Mouse (Mus musculus): ENCODE results near the gene Chst8. TPM values are rescaled to one million over a fixed set of nuclear protein-coding genes. Genes with fewer than 3 reads are reported as not detected.

Gene Chst8
- total and polyA plus RNA-seq, 2 experiments from 2014 or later: 0.20 to 6.4 TPM

DNA sequence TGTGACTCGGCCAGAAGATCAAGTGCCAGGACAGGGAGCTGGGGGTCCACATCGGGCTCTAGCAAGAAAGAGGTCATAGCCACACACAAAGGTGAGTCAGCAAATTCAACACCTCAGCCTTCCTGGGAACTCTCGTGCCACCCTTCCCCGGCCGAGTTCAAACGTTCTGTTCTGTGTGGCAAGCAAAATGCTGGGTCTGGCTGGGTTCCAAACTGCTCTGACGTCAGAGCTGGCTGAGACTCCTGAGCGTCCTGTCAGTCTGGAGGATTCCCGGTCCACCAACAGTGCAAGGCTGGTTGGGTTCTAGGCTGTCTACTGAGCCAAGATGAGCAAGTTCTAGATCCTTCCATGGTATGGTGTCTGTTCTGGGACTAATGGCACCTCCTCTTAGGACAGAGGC, 165.5 kb downstream of the Chst8 start:
- Histone ChIP-seq H3K27ac (ENCODE audit: low read depth) (no peak overlapping the region), H3K4me2 (ENCODE audit: low read depth, low read length) (no peak overlapping the region), H3K9me3 (replicated peaks; ENCODE audit: control insufficient read depth, low read length) (no peaks in the 10 kb centered on the region), H3K36me3 (replicated peaks; ENCODE audit: control insufficient read depth, insufficient read depth, low read length) (no peaks in the 10 kb centered on the region), H3K27me3 (ENCODE audit: control insufficient read depth, insufficient read depth, low read length) (0 out of 2 replicates have a peak, but pooled peaks cover under 1% of the 10 kb centered on the region), H3K4me3 (ENCODE audit: low read depth, low read length) (no peak overlapping the region), H3K4me1 (ENCODE audit: control insufficient read depth, insufficient read depth) (no peaks in the 10 kb centered on the region), H3K9ac (replicated peaks; ENCODE audit: low read depth, low read length) (no peak overlapping the region)
- DNase-seq (ENCODE audit: low spot score): peak; percentile 6
- 32% methylated on average over 9 of the region's 9 CpGs for WGBS
- 0 out of 2 replicates have a peak, but pooled peaks have one; percentile 55 for ATAC-seq (ENCODE audit: insufficient read depth, low read depth)
- TF ChIP-seq EP300 (IDR thresholded peaks at IDR 0.05; ENCODE audit: low read depth) (no peak), CTCF (IDR thresholded peaks at IDR 0.05; ENCODE audit: low read depth) (no peak)

DNA sequence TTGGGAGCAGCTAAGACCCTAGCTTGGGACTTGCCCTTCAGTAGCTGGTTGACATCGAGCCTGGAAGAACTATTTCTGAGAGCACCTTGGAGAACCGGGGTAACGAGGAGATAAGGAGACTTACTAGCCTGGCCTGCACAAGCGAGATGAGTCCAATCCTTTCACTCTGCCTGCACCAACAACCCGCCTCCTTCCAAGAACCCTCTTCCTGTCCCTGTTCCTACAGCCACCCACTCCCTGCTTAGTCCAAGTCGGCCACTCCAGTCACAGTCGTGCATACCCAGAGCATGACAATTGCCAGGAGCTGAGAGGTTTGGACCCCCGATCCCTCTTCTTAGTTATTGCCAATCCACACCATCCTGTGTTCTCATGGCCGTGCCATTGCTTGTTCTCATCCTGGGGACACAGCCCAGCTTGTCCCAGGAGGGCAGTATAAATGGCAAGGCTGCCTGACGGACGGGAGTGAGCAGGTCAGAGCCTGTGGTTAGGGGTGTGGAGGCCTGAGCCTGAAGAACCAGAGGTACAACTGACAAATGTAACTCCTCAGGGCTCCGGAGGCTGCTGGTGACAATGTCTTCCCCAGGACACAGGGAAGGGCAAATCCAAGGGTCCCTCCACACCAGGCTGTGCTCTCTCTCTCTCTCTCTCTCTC, 166.2 kb downstream of the Chst8 start:
- H3K36me3 ChIP-seq (replicated peaks; ENCODE audit: control insufficient read depth, insufficient read depth, low read length): no peaks in the 10 kb centered on the region
- H3K27me3 ChIP-seq (ENCODE audit: control insufficient read depth, insufficient read depth, low read length): no peaks in the 10 kb centered on the region
- no peak overlapping the region for H3K4me3 ChIP-seq (ENCODE audit: low read depth, low read length)
- ATAC-seq (ENCODE audit: insufficient read depth, low read depth) (no peak), DNase-seq (ENCODE audit: low spot score) (no peak)
- TF ChIP-seq EP300 (IDR thresholded peaks at IDR 0.05; ENCODE audit: low read depth) (no peak), CTCF (IDR thresholded peaks at IDR 0.05; ENCODE audit: low read depth) (no peak)
- no peaks in the 10 kb centered on the region for H3K9me3 ChIP-seq (replicated peaks; ENCODE audit: control insufficient read depth, low read length)
- H3K4me1 ChIP-seq (ENCODE audit: control insufficient read depth, insufficient read depth): no peaks in the 10 kb centered on the region
- no peak overlapping the region for H3K27ac ChIP-seq (ENCODE audit: low read depth)
- 77% methylated on average over 12 of the region's 12 CpGs for WGBS
- H3K9ac ChIP-seq (replicated peaks; ENCODE audit: low read depth, low read length): no peak overlapping the region
- no peak overlapping the region for H3K4me2 ChIP-seq (ENCODE audit: low read depth, low read length)

DNA sequence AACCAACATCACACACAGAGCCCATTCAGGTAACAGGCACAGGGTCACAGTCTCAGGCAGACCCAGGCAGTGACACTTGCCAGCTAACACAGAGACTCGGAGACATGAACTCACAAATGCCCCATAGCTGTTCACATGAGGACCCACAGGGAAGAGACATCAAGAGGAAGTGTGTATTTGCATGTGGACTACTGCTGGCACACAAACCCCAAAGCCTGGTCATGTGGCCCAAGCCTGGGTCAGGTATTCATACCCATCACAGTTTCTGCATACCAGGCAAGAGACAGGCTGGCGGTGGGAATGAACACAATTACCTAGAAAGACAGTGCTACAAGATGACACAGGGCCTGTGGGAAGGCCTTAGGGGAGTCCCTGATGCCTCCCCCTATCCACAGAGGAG, 166.9 kb downstream of the Chst8 start:
- Histone ChIP-seq H3K36me3 (replicated peaks; ENCODE audit: control insufficient read depth, insufficient read depth, low read length) (no peaks in the 10 kb centered on the region), H3K4me2 (ENCODE audit: low read depth, low read length) (no peak overlapping the region)
- WGBS: 90% methylated on average over 2 of the region's 2 CpGs

DNA sequence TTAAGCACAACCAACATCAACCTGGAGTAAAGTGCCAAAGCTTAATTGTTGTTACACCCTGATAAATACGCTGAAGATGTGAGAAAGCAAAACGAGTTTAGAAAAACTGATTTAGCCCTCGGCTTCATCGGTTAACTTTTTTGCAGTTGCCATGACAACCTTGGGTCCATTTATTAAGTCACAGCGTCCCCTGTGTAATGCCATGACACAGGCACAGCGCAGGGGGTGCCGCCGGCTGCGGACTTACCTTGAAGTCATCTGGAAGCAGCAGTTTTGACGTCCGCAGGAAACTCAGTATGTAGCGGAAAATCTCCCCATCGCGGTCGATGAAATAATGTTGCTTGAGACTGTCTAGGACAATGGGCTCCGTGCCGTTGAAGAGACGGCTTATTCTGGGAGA, 167.9 kb downstream of the Chst8 start:
- no peaks in the 10 kb centered on the region for H3K9me3 ChIP-seq (replicated peaks; ENCODE audit: control insufficient read depth, low read length)
- H3K4me2 ChIP-seq (ENCODE audit: low read depth, low read length): no peak overlapping the region
- ATAC-seq (ENCODE audit: insufficient read depth, low read depth) (no peak), DNase-seq (ENCODE audit: low spot score) (no peak)
- no peaks in the 10 kb centered on the region for H3K4me1 ChIP-seq (ENCODE audit: control insufficient read depth, insufficient read depth)
- no peaks in the 10 kb centered on the region for H3K27me3 ChIP-seq (ENCODE audit: control insufficient read depth, insufficient read depth, low read length)
- H3K9ac ChIP-seq (replicated peaks; ENCODE audit: low read depth, low read length): no peak overlapping the region
- no peaks in the 10 kb centered on the region for H3K36me3 ChIP-seq (replicated peaks; ENCODE audit: control insufficient read depth, insufficient read depth, low read length)
- H3K27ac ChIP-seq (ENCODE audit: low read depth): no peak overlapping the region
- TF ChIP-seq CTCF (IDR thresholded peaks at IDR 0.05; ENCODE audit: low read depth) (no peak), EP300 (IDR thresholded peaks at IDR 0.05; ENCODE audit: low read depth) (no peak)
- H3K4me3 ChIP-seq (ENCODE audit: low read depth, low read length): no peak overlapping the region
- 90% methylated on average over 18 of the region's 18 CpGs for WGBS

More for the DNA sequence above, 166.9 kb downstream of the Chst8 start:
- Histone ChIP-seq H3K9ac (replicated peaks; ENCODE audit: low read depth, low read length) (no peak overlapping the region), H3K4me1 (ENCODE audit: control insufficient read depth, insufficient read depth) (no peaks in the 10 kb centered on the region), H3K27me3 (ENCODE audit: control insufficient read depth, insufficient read depth, low read length) (no peaks in the 10 kb centered on the region), H3K9me3 (replicated peaks; ENCODE audit: control insufficient read depth, low read length) (no peaks in the 10 kb centered on the region), H3K4me3 (ENCODE audit: low read depth, low read length) (no peak overlapping the region), H3K27ac (ENCODE audit: low read depth) (no peak overlapping the region)
- no peak for DNase-seq (ENCODE audit: low spot score)
- TF ChIP-seq CTCF (IDR thresholded peaks at IDR 0.05; ENCODE audit: low read depth): no peak
- no peak for TF ChIP-seq EP300 (IDR thresholded peaks at IDR 0.05; ENCODE audit: low read depth)
- ATAC-seq (ENCODE audit: insufficient read depth, low read depth): no peak

DNA sequence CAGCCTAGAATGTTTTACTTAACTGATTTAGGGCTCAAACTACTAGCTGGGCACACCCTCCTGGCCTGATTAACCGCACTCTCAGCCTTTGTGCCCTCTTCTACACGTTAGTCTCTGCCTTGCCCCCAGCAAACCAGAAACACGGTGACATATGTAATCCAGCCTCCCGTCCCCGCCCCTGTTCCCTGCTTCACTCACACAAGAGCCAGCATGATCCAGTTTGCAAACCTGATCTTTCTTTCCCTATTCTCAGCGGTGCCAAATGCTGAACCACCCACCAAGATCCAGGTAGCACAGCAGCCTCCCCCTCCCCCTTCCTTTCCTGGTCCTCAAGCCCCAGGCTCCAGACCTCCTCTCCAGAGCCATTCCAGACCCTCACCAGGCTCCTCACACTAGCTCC, 169.2 kb downstream of the Chst8 start:
- Histone ChIP-seq H3K27me3 (ENCODE audit: control insufficient read depth, insufficient read depth, low read length) (no peaks in the 10 kb centered on the region), H3K4me1 (ENCODE audit: control insufficient read depth, insufficient read depth) (no peaks in the 10 kb centered on the region), H3K27ac (ENCODE audit: low read depth) (no peak overlapping the region), H3K9me3 (replicated peaks; ENCODE audit: control insufficient read depth, low read length) (no peaks in the 10 kb centered on the region), H3K4me3 (ENCODE audit: low read depth, low read length) (no peak overlapping the region), H3K4me2 (ENCODE audit: low read depth, low read length) (no peak overlapping the region), H3K9ac (replicated peaks; ENCODE audit: low read depth, low read length) (no peak overlapping the region), H3K36me3 (replicated peaks; ENCODE audit: control insufficient read depth, insufficient read depth, low read length) (no peaks in the 10 kb centered on the region)
- TF ChIP-seq EP300 (IDR thresholded peaks at IDR 0.05; ENCODE audit: low read depth): no peak
- no peak for TF ChIP-seq CTCF (IDR thresholded peaks at IDR 0.05; ENCODE audit: low read depth)
- WGBS: 73% methylated on average over 6 of the region's 6 CpGs
- DNase-seq (ENCODE audit: low spot score) (no peak), ATAC-seq (ENCODE audit: insufficient read depth, low read depth) (no peak)

DNA sequence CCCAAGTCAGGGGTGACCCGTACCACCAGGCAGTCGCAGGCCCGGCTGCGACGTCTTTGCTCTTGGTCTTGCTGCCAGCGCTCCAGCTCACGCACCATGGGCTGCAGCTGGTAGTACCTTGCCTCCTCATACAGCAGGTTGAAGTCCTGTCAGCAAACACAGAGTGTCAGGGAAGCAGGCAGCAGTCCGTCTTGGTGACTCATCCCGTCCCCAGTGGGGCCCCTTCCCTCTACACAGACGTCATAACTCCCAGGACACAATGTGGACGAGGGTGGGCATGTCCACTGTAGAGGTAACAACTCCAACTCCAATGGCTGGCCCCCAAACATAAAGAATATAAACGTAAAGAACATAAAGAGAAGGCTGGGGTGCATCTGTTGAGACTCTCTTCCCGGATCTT, 170.5 kb downstream of the Chst8 start:
- WGBS: 56% methylated on average over 13 of the region's 13 CpGs
- Histone ChIP-seq H3K27me3 (ENCODE audit: control insufficient read depth, insufficient read depth, low read length) (no peaks in the 10 kb centered on the region), H3K36me3 (replicated peaks; ENCODE audit: control insufficient read depth, insufficient read depth, low read length) (no peaks in the 10 kb centered on the region), H3K4me2 (ENCODE audit: low read depth, low read length) (no peak overlapping the region), H3K9ac (replicated peaks; ENCODE audit: low read depth, low read length) (no peak overlapping the region), H3K4me1 (ENCODE audit: control insufficient read depth, insufficient read depth) (no peaks in the 10 kb centered on the region), H3K4me3 (ENCODE audit: low read depth, low read length) (no peak overlapping the region), H3K9me3 (replicated peaks; ENCODE audit: control insufficient read depth, low read length) (no peaks in the 10 kb centered on the region), H3K27ac (ENCODE audit: low read depth) (no peak overlapping the region)
- ATAC-seq (ENCODE audit: insufficient read depth, low read depth) (no peak), DNase-seq (ENCODE audit: low spot score) (no peak)
- TF ChIP-seq CTCF (IDR thresholded peaks at IDR 0.05; ENCODE audit: low read depth): no peak
- no peak for TF ChIP-seq EP300 (IDR thresholded peaks at IDR 0.05; ENCODE audit: low read depth)

Data from heart, postnatal 0 days (tissue).